Mouse (Mus musculus): ENCODE data around the gene Ptprm.

The Ptprm gene

DNA sequence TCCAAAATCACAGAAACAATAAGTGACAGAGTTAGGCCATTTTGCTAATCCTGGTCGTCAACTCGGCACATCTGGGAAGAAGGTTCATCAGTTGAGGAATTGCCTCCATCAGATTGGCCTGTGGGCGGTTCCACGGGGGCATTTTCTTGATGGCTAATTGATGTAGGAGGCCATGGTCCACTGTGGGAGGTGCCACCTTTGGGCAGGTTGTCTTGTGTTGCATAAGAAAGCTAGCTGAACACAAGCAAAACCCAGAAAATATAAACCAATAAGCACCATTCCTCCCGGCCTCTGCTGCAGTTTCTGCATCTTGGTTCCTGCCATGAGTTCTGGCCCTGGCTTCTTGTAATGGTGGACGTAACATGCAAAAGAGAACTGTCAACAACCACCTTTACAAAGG is 358.2 kb downstream of the Ptprm start:
- in situ Hi-C loops (cut with MboI, MseI), result no loop called here

DNA sequence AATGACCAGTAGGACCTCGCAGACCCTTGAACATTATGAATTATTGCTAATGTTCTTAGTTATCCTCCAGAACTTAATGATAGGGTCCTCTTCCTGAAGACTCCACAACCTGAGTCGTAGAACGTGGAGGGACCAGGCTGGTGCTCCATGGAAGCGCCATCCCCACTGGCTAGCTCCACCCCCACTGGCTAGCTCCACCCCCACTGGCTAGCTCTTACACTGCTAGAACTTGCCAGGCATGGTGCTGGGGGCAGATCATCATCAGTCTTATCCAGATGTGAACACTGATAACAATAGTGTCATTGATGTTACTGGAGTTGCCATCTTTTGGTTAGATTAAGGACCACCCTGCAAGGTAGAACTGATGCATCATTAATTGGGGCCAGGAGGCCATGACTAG is 362.4 kb downstream of the Ptprm start:
- in situ Hi-C loops (cut with MboI, MseI), result no loop called here

DNA sequence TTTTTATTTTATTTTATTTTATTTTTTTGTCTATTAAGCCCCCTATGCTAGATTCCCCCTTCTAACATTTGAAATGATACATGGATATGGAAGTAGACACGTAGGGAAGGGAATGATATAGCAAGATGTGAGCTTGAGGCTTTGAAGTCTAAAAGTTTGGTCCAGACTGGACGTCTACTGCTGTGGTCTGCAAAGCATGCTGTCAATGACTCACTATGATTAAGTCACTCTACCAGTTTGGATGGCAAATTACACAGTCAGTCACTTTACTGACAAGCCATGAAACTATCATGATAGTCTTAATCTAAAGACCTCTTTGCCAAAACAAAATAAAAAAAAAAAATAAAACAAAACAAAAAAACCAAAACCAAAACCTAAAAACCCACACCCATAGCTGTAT is 363.5 kb downstream of the Ptprm start:
- in situ Hi-C loops (cut with MboI, MseI), result no loop called here

DNA sequence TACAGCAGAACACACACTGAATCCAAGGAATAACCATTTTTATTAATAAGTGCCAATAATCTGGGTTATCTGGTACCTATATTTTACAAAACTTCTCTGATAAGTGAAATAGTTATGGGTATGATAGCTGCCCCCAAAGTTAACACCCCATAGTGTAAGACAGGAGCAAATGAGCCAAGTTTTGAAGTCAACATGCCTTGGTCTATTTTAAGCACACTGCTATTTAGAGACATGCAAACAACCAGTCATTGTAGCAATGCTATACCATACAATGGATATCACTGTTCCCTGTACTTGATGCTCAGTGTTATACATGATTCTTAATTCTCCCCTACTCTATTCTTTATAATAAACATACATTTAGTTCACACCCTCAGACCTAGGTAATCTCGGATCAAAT is 366.2 kb downstream of the Ptprm start:
- in situ Hi-C loops (cut with MboI, MseI), result no loop called here

DNA sequence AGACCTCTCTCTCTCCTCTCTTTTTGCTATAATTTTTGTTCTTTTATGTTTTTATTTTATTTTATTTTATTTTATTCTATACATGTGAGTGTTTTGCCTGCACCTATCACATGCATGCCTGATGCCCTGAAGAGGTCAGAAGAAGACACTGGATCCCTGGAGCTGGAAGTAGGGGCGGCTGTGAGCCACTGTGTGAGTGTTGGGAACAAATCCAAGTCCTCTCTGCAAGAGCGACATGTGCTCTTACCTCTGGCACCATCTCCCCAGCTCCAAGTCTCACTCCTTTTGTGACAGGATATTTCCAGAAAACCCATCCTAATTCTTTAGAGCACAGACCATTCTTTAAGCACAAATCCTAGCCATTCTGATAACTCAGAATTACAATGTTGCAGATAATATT is 372.6 kb downstream of the Ptprm start:
- in situ Hi-C loops (cut with MboI, MseI), result no loop called here

DNA sequence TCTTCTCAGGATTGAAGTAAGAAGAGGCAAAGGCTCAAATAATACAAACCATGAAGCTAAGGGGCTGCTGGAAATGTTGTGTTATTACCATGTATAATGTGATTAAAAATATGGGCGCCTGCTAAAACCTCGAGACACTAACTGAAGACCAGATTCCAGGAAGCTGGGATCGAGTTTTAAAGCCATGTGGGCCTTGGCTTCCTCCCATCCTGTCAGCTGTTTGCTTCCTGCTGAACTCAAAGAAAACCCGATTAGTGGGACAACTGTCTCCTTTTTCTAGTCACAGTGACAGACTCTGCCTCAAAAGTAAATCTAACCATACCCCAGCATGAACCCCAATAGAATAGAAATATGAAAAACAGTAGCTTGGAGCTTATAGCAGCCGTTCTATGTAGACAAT is 374.3 kb downstream of the Ptprm start:
- in situ Hi-C loops (cut with MboI, MseI), result no loop called here

DNA sequence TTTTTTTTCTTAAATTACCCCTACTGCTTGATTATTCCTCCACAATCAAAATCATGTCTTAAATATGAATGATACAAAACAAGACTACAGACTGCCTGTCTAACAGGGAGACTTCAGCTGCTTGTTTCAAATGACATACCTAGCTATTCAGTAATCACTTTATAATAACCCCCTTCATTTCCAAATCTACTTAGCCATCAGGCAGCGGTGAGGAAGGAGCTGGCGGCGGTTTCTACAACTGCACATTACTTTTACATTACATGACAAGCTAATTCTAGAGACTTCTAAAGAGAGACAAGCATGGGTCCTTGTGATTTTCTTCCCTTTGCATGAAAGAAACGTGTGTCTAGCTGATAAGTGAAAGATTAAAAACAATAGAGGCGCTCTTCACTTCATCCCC is 377.8 kb downstream of the Ptprm start:
- in situ Hi-C loops (cut with MboI, MseI), result no loop called here

DNA sequence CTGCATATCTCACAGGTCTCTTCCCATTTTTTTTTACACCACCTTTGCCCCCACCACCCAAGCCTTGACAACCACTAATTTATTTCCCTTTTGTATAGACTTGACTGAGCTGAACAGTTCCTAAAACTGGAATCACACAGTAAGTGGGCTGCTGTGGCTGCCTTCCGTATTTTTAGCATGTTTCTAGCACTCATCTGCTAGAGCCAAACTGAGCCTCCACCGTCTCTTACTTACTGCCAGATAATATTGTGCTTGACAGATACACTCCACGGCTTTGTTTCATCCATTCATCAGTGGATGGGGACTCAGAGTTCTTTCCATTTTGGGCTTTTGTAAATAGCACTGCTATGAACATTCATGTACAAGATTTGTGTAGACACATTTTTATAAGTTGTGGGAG is 381.3 kb downstream of the Ptprm start:
- in situ Hi-C loops (cut with MboI, MseI), result no loop called here

DNA sequence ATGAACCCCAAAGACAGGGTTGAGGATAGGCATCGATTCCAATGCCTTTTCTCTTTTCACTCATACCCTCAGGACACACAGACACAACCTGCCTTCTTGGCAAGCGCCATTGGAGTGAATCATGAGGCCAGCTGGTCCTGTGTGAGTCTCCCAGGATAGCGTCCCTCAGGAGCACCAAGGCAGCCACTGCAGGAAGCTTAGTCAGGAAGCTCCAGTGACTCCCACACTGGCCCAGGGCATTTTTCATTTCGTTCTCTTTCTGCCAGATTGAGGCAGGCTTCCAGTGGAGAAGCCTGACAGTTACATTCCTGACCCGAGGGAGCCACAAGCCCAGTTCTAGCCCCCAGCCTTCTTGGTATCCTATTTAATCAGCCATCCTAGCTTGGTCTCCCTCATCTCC is 393.3 kb downstream of the Ptprm start:
- in situ Hi-C loops (cut with MboI, MseI), result no loop called here

DNA sequence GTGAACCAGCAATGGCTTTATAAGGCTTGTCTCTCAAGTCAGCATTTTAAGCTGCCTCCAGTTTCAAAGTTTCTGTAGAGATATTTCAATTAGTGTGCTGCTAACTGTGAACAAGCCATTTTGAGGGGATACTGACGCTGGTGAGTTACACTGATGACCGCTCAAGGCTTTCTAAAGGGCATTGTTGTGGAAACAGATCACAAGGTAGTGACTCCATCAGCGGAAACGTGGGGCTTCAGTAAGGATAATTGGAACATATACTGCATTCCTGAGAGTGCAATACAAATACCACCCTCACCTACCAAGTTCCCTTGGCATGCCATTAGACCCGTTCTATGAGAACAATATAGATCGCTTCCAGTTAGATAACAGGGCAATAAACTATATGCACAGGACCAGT is 393.7 kb downstream of the Ptprm start:
- in situ Hi-C loops (cut with MboI, MseI), result no loop called here

DNA sequence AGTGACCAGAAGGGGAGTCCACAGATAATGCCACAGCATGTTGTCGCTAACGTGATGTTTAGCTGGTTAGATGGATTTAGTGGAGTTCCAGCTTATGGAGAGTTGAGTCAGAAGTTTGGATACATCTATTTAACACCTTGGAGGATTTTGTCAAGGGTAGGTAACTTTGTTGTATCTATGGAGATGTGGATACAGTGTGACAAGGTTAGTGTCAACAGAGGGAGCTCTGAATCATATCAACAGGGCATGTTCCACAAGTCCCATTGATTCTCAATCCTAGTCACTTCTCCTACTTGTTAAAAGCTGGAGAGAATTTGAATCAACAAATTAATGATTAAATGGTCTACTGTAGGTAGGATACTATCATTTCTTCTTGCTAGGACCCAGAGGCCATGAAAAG is 394.4 kb downstream of the Ptprm start:
- in situ Hi-C loops (cut with MboI, MseI), result no loop called here

DNA sequence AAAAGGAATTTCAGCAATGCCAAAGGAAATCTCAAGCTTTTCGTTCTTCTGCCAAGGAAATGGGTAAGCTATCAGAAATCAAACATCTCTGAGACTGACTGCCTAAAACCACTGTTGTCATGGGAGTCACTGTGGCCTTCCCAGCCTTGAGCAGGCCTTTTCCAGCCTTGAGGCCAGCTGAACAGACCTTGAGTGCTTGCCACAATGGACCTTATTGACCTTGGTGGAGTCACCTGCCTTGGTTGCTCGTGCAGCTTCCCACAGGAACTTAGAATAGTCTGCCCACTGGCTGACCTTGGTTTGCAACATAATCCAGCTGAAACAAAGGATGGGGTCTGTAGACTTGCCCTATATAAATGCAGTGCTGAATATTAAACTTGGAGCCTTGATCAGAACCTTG is 395.5 kb downstream of the Ptprm start:
- in situ Hi-C loops (cut with MboI, MseI), result no loop called here

DNA sequence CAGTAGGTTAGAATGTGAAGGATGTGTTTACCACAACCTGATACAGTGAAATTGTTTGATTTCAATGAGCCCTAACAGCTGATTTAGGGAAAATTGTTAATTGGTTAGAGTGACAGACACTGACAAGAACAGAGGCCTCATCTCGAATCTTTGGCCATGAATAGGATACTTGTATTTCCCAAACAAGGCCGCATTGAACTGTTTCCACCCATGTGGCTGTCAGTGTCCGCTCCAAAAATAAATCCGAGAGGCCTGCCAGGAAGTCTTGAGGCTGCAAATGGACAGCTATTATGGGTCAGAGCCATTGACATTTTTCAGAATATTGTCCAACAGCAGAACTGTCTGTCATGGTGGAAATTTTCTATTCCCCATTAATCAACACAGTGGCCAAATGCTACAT is 409.8 kb downstream of the Ptprm start:
- in situ Hi-C loops (cut with MboI, MseI), result no loop called here

DNA sequence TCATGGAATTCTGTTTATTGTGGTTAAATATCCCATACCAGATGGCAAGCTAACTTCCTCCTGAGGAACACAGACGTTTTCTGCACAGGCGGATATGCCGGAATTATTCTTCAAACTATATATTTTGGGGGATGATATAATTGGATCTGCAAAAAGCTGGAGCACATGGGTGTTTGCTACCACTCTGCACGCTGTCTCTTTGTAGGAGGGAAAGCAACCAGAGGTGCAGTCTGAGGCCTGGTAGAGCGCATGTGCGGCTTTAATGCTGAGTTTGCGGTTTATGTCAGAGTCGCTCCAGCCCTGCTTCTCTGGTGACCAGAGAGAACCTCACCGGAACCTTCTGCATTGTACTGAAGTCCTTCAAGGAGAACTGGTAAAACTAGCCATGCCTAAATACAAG is 410.7 kb downstream of the Ptprm start:
- in situ Hi-C loops (cut with MboI, MseI), result no loop called here

DNA sequence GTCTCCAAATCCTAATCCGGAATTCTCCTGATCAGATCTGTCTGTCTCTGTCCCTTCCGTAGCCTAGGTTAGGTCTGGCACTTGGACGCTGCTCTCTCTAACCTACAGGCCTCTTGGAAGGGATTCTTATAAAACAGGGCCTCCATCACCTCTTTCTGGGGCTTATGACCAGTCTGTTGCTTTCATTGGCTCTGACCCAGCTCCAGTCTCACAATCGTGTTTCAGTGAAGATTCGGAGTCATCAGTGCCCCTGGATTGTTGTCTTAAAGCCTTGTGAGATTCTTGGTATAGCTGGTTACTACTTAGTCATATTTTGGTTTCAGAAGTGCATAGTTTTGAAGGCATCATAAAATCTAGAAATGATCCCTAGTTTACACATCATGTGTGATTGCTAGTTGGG is 428.6 kb downstream of the Ptprm start:
- in situ Hi-C loops (cut with MboI, MseI), result no loop called here

DNA sequence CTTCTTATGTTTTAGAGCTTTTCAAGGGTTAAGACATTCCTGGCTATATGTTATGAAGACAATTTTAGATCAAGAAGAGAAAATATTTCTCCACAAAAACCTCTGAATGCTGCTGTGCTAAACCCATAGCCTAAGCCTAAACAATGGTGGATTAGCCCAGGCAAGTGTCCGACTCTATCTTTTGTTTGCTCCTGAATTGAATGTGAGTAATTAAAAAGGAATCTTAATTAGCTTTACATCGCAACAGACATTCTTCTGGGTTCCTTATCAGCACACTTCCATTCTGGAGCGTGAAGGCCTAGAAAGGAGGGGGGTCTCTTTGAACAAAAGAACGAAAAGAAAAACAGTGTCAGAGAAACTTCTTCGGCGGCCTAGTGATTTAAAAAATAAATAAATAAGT is 439.6 kb downstream of the Ptprm start:
- in situ Hi-C loops (cut with MboI, MseI), result no loop called here

DNA sequence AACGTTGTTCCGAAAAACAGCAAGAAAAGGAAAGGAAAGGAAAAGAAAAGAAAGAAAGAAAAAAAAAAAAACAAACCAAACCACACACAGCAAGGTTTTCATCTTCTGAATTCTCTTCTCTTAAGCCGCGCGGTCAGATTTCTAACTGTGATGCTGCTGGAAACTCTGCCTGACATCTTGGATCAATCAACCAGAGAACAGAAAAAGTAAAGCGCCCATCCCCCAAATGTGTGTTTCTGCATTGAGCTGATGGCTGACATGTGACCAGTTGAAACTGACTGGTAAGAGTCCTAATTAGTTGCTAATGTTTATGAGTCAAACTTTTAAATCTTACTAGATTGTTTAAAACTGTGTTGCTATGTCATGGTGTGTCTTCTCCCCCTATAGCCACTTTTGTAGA is 441.7 kb downstream of the Ptprm start:
- in situ Hi-C loops (cut with MboI, MseI), result no loop called here

DNA sequence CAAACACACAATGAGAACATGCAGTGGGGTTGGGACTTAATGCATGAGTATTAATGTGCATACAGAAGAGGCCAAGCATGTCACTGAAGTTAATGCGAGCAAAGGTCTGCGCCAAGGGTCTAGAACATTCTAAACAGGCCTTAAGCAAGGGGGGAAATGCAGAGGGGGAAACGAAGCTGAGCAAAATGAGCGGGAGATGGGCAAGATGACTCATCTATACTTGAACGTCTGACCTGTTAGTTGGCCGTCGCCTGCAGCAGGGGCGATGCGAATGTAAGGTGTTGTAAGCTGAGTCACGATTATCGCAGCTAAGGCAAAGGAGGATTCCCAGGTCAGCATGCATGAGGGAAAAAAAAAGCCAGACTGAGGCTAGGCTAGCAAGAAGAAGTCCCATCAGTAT is 442.1 kb downstream of the Ptprm start:
- in situ Hi-C loops (cut with MboI, MseI), result no loop called here

DNA sequence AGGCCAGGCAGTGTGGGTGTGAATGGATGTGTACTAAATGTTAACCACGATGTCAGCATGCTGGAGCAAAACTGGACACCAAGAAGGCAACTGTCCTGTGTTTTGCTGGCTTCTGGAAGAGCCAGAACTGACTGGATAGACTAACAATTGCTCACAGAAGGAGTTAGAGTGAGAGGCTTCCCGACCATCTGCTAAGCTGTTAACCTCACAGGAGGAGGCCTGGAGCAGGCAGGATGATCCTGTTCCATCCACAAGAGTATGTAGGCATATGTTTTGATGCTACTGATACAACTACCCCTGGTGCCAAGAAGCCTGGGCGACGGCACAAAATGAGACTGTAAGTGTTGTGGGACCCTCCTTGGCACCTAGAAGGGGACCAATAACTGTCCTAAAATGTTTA is 444.4 kb downstream of the Ptprm start:
- in situ Hi-C loops (cut with MboI, MseI), result no loop called here

DNA sequence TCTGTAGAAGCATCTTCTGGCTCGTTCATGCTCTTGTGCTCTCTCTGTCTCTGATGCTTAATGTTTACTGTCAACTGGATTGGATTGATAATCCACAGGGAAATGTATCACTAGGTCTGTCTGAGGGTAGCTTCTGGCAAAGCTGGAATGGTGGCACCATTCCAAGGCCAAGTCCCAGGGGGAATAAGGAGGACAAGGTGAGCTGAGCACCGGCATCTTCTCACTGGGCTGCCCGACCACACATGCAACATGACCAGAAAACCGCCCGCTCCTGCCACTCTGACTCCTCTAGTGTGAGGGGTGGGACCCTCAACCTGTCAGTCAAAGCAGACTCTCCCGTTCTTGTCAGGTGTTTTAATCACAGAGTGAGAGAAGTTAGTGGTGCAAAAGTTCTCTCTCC is 445.3 kb downstream of the Ptprm start:
- in situ Hi-C loops (cut with MboI, MseI), result no loop called here

DNA sequence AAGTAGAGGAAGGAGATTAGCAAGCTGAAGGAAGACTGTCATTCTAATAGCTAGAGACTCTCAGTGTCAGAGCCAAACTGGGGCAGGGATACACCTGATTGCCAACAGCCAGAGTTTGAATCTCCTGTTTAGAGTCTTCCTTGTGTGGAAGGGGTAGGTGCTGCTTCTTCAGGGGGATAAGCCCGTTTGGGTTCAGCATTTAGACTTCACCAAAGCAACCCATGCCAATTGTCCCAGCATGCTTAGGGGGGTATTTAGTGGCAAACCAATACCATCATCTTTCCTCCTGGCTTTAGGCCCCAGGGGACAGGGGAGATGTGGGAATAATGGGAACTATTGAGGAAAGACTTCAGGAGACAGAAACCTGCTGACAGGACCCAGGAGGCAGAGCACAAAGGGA is 460.1 kb downstream of the Ptprm start:
- in situ Hi-C loops (cut with MboI, MseI), result loop anchor here (25.0 kb wide), 1 partner anchor 1818 kb away; no protein-coding TSS in a partner anchor

DNA sequence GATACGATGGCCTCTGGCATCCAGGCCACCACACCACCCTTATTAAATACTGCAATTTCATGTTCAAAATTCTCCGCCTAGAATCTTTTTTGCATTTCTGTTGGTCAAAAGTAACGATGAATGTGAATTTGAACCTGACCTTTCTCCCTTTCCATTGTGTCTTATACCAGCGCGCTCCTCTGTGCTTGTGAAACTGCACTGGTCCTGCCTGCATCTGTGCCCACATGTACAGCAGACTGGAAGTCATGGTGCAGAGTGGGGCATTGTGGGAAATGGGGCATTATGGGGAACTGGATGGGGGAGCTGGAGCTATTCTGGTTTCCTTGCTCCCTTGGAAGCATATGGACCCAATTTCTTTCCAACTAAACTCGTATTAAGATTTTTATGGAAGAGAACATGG is 462.3 kb downstream of the Ptprm start:
- in situ Hi-C loops (cut with MboI, MseI), result loop anchor here (25.0 kb wide), 1 partner anchor 1820 kb away; no protein-coding TSS in a partner anchor

DNA sequence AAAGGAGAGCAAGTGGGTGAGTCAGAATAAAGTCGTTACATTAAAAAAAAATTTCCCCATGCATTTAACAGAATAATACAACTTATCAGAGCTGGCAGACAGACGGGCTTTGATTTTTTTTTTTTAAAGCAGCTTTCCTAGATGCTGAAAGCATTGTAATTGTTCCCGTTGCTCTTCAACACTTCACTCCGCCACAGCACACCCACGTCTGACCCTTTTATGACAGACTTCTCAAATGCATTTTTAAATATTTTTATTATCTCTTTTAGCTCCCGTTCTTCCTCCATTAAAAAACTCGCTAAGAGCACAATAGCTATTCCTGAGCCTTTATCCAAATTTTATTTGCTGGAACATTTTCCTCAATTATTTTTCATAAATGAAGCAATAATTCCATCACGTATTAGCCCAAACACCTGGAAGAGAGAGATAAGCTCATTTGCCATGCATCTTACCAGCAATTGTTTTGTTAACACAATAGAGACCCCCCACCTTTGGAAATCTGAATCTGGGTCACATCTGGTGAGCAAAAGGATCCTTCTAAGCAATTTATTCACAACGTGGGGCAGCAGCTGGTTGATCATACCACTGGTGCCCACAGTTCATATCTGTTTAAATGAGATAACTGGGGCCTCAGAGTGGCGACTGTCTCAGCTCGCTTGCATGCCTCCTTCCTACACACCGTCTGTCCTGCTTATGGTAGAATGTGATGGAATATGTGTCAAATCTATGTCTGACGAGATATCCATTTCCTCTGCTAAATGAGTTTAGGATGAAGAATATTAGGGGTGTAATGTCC is 463.0 kb downstream of the Ptprm start:
- in situ Hi-C loops (cut with MboI, MseI), result loop anchor here (25.0 kb wide), 1 partner anchor 1821 kb away; no protein-coding TSS in a partner anchor

DNA sequence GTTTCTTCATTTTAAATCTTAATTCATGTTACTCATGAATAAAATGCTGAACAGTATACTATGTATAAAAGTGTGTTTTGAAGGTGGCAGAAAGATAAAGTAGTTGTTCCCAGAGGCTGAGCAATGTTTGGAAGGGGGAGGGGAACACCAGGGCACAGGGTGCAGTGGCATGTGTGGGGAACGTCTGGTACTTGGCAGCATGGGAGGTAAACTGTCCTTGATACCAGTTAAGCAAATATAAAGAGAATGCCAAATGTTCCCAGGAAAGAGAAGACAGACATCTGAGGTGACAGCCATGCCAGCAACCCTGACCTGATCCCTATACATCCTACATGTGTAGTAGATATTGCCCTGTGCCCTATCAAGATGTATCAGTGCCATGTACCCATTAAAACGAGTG is 472.0 kb downstream of the Ptprm start:
- in situ Hi-C loops (cut with MboI, MseI), result loop anchor here (10.0 to 25.0 kb wide), 2 partner anchors 1732 to 1830 kb away; no protein-coding TSS in a partner anchor
